Mouse (Mus musculus): ENCODE results near the gene Arl8b.

The Arl8b gene

DNA sequence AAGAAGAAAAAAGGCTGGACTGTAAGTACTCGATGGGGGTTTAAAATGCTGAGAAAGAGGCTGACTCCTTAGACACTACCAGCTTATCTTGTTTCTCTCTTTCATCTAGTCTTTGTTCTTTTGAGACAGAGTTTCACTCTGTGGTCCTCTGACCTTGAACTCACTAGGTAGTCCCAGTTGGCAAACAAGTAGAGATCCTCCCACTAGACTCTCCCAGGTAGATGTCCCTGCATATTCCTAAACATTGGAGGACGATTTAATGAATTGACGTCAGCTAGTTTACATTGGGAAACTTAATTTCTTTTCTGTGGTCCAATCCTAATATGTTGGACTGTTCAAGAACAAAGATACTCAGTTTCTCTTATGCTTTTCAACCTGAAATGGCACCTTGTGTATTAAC is 2.7 kb downstream of the Arl8b start:
- no peak for DNase-seq

DNA sequence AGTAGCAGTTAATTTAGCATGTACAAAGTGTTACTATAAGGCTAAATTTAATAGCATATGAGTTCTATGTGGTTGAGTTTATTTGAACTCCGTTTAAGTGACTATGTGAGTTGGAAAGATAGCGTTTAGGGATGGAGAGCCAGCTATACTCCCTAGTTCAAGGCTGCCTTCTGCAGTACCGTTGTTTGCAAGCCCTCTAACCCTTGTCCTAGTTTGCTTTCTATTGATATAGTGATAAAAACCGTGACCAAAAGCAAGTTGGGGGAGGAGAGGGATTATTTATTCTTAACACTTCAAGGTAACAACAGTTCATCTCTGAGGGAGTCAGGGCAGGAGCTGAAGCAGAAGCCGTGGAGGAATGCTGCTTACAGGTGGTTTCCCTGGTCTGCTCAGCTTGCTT is 8.6 kb downstream of the Arl8b start:
- DNase-seq = no peak

DNA sequence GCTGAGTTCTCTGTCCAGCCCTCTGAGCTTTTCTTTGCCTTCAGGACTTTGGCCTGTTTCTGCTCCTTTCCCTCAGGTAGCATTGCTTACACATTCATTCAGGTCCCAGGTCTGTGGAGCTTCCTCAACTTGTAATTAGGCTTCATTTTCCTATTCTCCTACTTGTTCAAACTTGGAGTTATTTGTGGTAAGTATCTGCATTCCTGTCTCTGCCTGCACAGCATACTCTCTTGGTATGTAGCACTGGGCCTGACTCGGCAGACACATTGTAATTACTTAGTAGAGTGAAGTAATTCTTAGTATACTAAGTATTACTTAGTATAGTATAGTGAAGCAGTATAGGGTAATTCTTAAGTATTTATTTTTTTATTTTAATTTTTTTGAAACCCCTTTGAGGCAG is 13.0 kb downstream of the Arl8b start:
- no peak for DNase-seq

DNA sequence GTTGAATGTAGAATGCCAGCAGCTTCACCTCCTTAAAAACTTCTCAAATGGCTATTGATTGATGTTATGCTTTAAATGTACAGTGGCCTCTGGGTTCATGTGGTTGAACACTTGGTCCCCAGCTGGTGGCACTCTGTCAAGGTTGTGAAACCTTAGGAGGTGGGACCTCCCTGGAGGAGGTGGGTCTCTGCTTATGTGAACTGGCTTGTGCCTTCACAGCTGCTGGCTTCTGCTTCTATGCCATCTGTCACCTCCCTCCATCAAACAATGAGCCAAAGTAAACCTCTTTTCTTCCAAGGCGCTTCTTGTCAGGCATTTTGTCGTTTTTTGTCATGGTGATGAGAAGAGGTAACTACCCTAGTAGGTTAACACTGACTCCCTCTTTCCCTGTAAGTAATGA is 13.8 kb downstream of the Arl8b start:
- DNase-seq = no peak

DNA sequence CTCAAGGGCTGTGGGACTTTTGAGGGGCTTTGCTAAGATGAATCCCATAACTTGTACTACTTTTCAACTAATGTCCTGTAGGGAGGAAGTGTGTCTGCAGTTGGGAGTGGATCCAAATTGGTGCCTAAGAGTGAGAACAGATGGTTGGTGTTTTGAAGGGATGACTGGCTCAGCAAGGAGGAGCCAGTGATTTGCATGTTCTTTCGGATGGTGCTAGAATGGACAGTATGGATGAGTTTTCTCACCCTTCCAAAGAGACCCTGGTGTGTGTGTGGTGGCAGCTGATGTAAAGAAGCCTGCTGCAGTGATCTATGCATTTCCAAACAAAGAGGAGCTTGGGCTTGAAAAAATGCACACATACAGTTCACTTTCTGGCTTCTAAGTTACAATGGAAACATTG is 22.3 kb downstream of the Arl8b start:
- DNase-seq = peak; percentile 20

DNA sequence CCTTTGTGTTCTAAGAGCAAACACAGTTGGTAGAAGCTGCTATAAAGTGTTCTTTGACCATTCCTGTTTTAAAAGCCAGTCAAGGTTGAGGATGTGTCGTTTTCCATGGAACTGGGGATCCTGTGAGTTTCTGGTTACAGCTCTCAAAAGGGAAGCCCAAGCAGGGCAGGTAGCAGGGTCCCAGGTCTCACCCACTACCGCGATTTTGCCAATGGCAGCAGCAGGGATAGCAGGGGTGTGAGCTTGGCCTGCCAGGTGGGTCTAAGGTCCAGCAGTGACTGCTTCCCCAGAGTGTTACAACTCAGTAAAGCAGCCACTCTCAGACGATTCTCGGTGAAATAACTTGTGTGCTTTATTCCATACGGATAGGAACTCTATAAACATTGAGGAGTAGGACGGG is 23.0 kb downstream of the Arl8b start:
- no peak for DNase-seq

DNA sequence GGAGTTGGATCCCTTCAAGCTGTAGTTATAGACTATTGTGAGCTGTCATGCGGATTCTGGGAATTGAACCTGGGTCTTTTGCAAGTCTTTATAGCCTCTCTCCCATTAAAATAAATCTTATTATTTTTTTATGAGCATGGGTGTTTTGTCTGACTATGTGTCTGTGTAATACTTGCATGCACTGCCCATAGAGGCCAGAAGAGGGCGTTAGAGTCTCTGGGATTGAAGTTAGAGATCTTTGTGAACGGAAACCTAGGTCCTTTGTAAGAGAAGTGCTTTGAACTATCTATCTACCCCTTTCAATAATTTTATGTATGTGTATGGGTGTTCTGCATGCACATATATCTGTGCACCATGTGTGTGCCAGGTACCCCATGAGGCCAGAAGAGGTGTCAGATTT is 24.5 kb downstream of the Arl8b start:
- no peak for DNase-seq

DNA sequence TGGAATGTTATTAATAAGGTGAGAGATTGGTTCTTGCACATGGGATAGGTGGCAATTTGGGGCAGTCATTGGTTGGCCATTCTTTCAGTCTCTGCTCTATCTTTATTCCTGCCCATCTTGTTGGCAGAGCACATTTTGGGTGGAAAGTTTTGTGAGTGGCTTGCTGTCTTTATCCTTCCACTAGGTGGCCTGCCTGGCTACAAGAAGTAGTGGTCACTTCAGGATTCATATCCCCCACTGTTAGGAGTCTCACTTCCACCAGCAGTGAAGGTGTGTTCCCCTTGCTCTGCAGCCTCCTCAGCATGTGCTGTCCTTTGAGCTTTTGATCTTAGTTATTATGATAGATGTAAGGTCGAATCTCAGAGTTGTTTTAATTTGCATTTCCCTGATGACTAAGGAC is 25.9 kb downstream of the Arl8b start:
- DNase-seq = no peak

DNA sequence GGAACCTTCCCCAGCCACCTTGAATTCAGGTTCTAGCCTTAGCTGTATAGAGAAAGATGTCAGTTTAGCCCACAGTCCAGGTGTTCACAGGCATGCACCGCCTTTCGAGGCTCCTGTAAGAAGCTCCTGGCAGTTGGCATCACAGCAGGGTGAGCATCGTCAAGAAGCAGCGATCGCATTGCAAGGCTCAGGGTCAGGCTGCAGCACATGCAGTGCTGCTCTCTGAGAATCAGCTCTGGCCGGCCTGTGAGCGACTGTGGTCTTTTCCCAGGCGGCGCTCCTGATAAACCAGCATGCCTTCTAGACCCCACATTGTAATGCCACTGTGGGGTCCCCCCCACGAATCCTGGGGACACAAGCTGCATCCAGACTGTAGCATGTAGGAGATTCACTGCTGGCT is 27.3 kb downstream of the Arl8b start:
- no peak for DNase-seq

DNA sequence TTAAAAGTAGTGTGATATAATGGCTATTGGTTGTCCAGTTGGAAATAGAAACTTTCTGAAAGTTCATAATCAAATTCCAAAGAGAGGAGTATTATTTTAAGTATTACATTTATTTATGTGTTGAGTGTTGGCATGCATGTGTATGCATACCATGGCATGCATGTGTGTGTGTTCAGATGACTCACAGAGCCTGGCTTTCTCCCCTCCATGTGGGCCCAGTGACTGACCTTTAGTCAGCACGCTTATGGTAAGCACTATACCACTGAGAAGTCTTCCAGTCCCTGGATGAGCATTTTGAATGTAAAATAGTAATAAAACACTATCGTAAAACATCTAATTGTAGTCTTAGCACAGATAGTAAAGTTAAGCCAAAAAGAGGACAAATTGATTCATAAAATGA is 29.2 kb downstream of the Arl8b start:
- no peak for DNase-seq

DNA sequence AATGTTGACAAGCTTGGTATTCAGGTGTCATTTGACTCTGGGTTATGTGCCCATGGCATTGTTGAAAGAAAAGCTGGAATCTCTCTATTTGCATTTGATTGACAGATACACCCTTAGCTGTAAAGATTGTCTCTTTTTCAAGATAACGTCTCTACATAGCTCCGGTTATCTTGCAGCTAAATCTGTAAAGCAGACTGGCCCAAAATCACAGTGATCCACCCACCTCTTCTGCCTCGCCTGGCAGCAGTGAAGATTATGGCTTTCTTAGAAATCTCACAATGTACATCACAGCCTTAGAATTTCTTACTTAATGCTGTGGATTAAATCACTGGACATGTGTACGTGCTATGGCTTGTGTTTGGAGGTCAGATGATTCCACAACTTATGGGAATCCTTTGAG is 34.6 kb downstream of the Arl8b start:
- no peak for DNase-seq

DNA sequence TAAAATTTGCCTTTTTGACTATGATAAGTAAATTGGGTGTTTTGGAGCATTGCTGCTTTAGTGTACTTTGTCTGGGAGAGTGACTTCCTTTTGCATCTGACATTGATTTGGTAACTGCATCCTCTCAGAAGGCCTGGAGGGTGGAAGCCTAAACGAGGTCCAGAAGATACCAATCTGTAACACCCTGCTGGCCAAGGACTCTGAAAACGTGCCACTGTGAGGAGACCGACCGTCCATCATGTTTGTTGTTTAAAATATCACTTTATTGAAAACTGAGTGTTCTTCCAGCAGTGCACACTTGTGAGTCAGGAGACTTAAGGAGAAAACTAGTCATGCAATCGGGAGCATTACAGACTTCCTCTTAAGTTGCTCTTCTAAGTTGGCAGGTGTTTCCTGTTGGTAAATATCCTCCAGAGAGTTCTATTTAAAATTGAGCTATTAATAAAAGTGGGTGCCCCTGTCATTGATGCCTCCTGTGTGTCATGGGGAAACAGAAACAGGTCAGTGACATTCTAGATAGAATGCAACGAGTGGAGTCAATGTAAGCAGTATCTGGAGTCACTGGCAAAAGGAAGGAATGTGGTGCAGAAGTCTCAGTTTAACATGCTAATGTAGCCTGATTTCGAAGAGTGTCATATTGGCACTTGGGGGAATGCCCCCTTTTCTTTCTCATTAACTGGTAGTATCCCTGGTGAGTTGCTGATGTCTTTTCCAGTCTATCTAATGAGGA is 42.1 kb downstream of the Arl8b start:
- DNase-seq = no peak

DNA sequence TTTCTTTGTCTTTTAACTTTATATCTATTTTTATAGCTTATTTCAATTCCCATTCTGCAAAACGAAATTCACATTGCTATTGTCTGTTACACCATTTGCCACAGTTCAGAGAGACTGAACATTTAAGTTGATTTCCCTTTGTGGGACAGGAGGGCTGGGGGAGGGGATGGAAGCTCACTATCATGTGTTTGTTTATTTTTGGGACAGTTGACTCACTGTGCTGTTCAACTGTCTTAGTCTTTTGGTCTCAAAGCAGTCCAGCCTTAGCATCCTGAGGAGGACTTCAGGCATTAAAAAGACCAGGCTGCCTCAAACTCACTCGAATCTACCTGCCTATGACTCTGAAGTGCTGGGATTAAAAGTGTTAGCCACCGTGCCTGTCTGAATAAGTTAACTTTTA is 43.2 kb downstream of the Arl8b start:
- no peak for DNase-seq

DNA sequence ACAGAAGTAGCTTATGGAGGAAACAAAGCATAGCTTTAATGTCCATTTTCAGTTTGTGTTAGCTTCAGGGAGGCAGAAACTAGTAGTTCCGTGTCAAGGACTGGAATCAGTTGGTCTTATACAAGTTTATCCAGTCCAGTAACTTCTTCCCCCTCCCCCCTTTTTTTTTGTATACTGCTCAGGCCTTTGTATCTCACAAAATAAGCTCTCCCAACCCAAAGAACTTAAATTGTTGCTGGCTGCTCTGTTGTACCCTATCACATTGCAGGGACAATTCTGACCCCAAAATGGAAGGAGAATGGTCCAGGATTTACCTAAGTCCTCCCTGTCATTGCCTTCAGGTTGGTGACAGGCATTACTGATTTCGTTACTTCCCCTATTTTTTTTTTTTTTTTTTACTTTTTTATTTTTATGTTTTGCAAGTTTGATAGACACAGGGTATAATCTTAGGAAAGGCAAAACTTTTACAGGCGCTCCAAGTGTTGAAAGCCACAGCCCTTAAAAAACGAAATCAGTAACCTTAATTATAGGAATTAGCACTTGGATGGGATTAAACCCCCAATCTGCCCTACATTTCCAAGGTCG is 44.5 kb downstream of the Arl8b start:
- no peak for DNase-seq

DNA sequence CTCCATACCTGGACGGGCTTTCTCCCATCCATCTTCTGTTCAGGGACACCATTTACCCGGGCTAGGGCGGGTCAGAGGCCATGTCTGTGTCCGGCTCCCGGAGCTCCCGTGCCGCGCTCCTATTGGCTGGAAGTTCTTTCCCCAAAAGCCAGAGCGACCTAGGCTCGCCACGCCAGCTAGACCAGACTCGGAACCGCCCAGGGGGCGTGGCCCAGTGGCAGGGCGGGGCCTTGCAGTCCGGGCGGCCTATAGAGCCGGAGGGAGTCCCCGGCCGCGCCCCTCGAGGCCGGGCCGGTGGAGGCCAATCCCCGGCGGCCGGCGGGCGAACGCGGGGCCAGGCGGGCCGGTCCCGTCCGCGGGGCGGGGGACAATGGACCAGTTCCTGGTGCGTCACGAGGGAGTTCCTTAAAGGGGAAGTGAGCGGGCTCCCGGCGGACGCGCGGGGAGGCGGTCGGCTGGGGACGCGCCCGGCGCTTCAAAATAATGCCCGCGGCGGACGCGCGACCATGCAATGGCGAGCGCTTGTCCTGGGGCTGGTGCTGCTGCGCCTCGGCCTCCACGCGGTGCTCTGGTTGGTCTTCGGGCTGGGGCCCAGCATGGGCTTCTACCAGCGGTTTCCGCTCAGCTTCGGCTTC is 45.5 kb downstream of the Arl8b start, which contains the start of gene Edem1:
Edem1 (plus strand) TSS at position 408 of the 635 bp plus-strand sequence.
- DNase-seq = peak; percentile 99

DNA sequence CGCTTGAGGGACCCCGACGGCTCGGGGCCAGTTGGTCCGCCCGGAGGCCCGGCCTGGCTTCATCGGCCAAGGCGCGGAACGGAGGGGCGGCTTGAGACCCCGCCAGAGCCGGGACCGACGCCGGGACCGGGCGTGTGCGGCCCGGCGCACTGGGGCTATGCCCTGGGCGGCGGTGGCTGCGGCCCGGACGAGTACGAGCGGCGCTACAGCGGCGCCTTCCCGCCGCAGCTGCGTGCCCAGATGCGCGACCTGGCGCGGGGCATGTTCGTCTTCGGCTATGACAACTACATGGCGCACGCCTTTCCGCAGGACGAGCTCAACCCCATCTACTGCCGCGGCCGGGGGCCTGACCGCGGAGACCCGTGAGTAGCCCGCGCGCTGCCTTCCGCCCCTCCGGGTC is 46.0 kb downstream of the Arl8b start:
- DNase-seq = peak; percentile 52

DNA sequence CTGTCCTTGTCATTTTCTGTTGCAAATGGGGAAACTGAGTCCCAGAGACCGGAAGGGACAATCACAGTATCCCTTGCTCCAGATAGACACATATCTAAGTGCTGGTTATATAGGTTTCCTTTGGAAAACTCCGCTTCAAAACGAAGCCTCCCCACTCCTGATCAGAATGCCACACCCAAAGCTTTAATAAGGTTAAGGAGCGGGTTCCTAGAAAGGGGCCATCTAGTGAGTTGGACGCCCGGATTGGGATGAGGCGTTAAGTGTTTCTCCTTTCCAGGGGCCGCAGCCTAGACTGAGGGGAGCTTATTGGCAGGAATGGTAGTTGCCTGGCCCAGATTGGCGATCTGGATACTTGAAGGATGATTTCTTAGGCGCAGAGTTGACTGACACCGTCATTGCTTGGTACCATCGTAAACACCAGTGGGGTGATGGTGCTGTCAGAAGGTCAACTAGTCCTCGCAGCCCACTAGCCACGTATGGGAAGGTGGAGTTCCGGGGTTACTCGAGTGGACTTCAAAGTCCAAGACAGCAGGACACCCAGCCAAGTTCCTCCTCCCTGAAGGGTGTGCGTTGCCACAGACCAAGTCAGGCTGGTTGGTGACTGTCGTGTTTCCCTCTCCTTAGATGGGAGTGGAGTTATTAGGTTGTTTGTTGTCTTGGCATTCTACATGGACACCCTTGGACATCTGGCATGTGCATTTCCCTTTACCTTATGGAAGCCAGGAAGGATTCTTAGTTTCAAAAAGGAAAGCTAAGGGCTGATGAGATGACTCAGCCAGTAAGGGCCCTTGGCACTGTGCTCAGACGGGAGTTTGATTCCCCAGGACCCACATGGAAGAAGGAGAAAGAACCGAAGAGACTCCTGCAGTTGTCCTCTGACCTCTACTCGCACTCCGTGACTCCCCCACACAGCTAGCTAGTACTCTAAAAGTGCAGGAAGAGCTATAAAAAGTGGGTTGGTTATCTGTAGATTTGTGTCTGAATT is 46.8 kb downstream of the Arl8b start:
- peak; percentile 51 for DNase-seq

DNA sequence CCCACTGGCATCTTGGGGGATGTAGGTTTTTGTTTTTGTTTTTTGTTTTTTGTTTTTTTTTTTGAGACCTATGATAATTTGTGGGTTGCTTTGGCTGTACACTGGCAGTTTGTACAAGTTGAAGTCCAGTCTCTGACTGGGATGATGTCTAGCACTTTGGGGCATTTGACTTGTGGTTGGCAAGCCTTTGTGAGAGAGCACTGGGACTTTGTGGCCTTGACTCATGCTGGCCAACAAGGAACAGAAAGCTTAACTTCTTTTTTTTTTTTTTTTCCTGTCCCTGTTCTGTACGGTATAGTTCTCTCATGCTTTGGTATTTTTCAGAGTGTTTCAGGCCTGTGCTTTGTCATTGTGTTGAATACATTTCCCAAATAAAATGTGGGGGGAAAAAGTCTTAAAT is 49.3 kb downstream of the Arl8b start:
- DNase-seq = no peak

DNA sequence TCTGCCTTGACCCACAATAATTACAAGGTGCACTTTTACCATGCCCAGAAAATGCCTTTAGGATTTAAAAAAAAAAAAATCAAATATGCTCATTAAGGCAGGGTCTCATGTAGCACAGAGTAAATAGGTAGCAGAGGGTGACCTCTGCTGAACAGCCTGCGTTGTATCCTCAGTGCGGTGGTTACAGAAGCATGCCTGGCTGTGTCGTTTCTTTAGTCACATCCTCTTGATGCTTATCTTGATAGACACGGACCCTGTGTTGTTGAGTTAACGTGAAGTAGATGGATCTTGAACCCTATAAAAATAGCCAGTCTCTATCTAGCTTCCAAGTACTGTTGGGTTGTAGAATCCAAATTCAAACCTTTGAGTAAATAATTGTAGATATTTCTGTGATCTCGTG is 50.1 kb downstream of the Arl8b start:
- no peak for DNase-seq

DNA sequence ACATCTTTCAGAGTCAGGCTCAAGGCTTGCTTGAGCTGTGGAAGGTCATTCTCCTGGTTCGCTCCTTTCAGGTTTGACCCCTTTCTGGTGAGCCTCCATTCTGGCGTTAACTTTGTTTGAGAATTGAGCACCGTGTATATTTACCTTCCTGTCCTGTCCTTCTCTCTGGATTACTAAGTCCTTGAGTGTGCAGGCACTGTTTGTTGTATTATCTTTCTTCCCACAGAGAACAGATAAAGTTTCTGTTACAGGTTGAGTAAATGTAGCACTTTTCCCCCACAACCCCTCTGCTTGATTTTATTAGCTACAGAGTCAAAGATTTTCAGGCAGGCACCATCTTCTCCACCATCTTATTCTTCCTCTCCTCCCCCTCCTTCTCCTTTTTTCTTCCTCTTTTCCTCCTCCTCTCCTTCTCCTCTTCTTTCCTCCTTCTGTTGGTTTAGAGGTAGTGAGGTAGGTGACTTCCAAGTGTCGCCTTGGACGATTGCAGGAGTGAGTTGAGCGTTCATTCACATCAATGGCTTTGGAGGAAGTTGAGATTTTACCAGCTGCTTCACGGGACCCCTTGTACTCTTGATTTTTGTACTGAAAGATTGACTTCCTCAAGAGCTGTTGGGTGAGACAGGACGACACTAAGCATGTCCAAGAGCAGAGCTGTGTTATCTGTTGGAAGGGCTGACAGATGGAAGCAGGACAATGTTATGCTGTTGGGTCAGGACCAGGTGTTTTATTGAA is 51.2 kb downstream of the Arl8b start:
- DNase-seq = no peak

DNA sequence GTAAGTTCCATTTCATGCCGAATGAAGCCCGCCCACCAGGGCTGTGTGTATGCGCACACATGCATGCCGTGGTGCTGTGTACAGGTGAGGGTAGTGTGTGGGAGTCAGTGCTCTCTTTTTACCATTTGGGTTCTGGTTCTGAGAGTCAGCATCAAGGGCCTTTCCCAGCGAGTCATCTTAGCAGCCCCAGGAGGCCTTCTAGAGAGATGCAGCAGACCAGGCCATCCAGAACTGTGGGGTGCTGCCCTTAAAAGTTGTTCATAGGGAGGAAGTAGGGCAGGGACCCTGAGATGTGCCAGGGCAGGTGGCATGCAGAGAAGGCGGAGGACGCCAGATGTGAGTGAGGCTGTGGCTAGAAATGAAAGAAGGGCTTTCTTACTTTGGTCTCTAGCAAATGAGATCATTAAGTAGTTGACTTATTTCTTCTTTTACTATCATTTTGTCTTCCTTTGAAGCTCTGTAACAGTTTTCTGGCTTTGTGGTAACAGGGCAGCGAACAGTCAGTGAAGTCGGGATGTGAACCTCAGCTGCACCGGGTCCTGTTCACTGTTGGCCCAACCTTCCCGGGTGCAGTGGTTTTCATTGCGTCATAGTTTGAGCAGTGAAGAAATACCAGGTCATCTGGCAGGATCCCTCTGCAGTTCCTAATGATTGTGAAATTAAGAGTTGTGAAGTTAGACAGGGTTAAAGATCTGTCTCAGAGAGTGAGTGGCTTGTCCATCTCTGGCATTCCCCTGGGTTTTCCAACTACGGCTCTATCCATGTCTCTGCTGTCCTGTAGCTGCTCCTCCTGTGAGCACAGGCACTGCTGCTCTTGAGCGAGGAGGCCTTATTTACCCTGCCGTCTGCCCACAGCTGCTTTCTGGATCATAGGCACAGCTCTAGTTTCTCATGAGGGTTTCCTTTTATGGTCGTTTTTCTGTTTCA is 53.1 kb downstream of the Arl8b start:
- no peak for DNase-seq
